Mouse (Mus musculus) small intestine, adult 2 months (tissue): ENCODE measurements around the gene Tmem132d. TPM values are rescaled to one million over a fixed set of nuclear protein-coding genes. Genes with fewer than 3 reads are reported as not detected.

Experiments used
- H3K27ac ChIP-seq: fragments of 200-500 bp; 2 replicates; pipeline ENCODE4 v1.5.1; 2012; ENCODE audit warnings: low read depth, low read length, control low read depth, inconsistent platforms; ENCODE audit not compliant: insufficient read depth
- H3K27me3 ChIP-seq: fragments of 200-500 bp; 2 replicates; pipeline ENCODE4 v1.6.1; 2012; ENCODE audit warnings: mild to moderate bottlenecking, moderate library complexity, low read length, inconsistent platforms; ENCODE audit not compliant: control insufficient read depth, insufficient read depth
- H3K36me3 ChIP-seq: fragments of 200-500 bp; 2 replicates; pipeline ENCODE4 v1.6.1; 2012; ENCODE audit warnings: mild to moderate bottlenecking, low read length, control low read depth, inconsistent platforms; ENCODE audit not compliant: control insufficient read depth, insufficient read depth
- H3K4me1 ChIP-seq: fragments of 200-500 bp; 2 replicates; pipeline ENCODE4 v1.6.1; 2012; ENCODE audit warnings: low read length, inconsistent platforms, mixed read lengths; ENCODE audit not compliant: control insufficient read depth, insufficient read depth, insufficient read length
- H3K4me3 ChIP-seq: fragments of 200-500 bp; 2 replicates; pipeline ENCODE4 v1.5.1; 2012; ENCODE audit warnings: low read depth, mild to moderate bottlenecking, control low read depth, inconsistent platforms, low read length, moderate library complexity
- CTCF ChIP-seq: fragments of 200-500 bp; IDR thresholded peaks from 2 replicates; pipeline ENCODE4 v1.5.1; 2012; ENCODE audit warnings: low read depth, mild to moderate bottlenecking, control low read depth, inconsistent platforms, low read length, moderate library complexity, mixed read lengths; ENCODE audit not compliant: insufficient replicate concordance, insufficient read length; ENCODE audit errors: extremely low read depth
- POLR2A ChIP-seq: fragments of 200-500 bp; IDR thresholded peaks from 2 replicates; pipeline ENCODE4 v1.6.1; 2012; ENCODE audit warnings: low read depth, mild to moderate bottlenecking, control low read depth, inconsistent platforms, low read length, moderate library complexity
- WGBS: fragments of 180-500 bp; shearing (Covaris S2); methylation state at CpG from one replicate; pipeline ENCODE4 v1.1.7; 2018; 5-methylcytosine and 5-hydroxymethylcytosine counted together
- polyA plus RNA-seq: library from polyadenylated mRNA; depleted of rRNA; stranded (reverse); fragments of >200 nt; gene quantifications from 2 replicates; pipeline ENCODE4 v1.2.3, GENCODE M21; 2012

The Tmem132d gene
- polyA plus RNA-seq, 1 experiment, result 0.15 TPM

- 86% methylated on average over 9 of the region's 9 CpGs for WGBS
- H3K4me1 ChIP-seq, result no peaks in the 10 kb centered on the region
- no peak overlapping the region for H3K4me3 ChIP-seq
- H3K36me3 ChIP-seq, result no peaks in the 10 kb centered on the region
- TF ChIP-seq POLR2A, result no peak
- no peak for TF ChIP-seq CTCF
- H3K27ac ChIP-seq, result no peak overlapping the region
- H3K27me3 ChIP-seq, result no peaks in the 10 kb centered on the region
Measured at GRCm38 (mm10) chr5:128407546-128407945, 25.3 kb downstream of the Tmem132d start.

DNA sequence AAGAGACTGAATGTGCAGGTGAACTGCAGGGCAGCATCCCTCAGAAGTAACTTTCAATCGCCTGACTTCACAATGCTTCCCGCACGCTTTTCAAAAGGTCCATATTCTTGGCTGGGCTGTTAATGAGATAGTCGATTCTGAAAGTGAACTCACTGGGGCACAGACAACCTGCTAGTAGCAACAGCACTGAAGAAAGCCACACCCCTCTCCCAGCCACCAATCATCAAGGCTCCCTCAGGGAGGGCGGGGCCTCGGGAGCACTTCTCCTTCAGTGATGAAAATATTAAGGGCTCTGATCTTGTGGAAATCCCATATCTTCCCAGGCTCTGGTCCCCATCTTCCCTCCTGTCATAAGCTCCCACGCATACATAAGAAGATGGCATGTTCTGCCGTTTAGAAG is 27.8 kb downstream of the Tmem132d start:
- no peaks in the 10 kb centered on the region for H3K36me3 ChIP-seq
- WGBS, result 92% methylated on average over 8 of the region's 8 CpGs
- no peak overlapping the region for H3K27ac ChIP-seq
- H3K27me3 ChIP-seq, result no peaks in the 10 kb centered on the region
- H3K4me3 ChIP-seq, result no peak overlapping the region
- TF ChIP-seq POLR2A (no peak), CTCF (no peak)
- no peaks in the 10 kb centered on the region for H3K4me1 ChIP-seq

- WGBS, result 89% methylated on average over 3 of the region's 3 CpGs
- no peaks in the 10 kb centered on the region for H3K4me1 ChIP-seq
- no peaks in the 10 kb centered on the region for H3K36me3 ChIP-seq
- no peak overlapping the region for H3K27ac ChIP-seq
- H3K27me3 ChIP-seq, result no peaks in the 10 kb centered on the region
- no peak for TF ChIP-seq CTCF
- no peak for TF ChIP-seq POLR2A
- H3K4me3 ChIP-seq, result no peak overlapping the region
Measured at GRCm38 (mm10) chr5:128404223-128404622, 28.7 kb downstream of the Tmem132d start.

- TF ChIP-seq CTCF (no peak), POLR2A (no peak)
- 72% methylated on average over 3 of the region's 3 CpGs for WGBS
- no peaks in the 10 kb centered on the region for H3K27me3 ChIP-seq
- no peak overlapping the region for H3K27ac ChIP-seq
- no peaks in the 10 kb centered on the region for H3K36me3 ChIP-seq
- H3K4me1 ChIP-seq, result no peaks in the 10 kb centered on the region
- no peak overlapping the region for H3K4me3 ChIP-seq
Measured at GRCm38 (mm10) chr5:128392372-128392771, 40.5 kb downstream of the Tmem132d start.

DNA sequence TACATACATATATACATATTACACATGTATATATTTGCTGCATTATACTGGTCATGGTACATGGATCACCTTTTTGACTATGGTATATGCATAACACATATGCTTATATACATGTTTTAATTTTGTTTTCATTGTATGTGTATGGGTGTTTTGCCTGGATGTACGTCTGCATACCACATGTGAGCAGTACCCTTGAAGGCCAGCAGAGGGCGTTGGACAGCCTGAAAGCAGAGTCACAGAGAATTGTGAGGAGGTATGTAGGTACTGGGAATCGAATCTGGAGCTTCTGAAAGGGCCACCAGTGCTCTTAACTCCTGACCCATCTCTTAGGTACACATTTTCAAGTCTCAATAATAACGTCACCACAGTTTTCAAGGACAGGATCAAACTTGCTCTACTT is 43.2 kb downstream of the Tmem132d start:
- Histone ChIP-seq H3K4me1 (no peaks in the 10 kb centered on the region), H3K27me3 (no peaks in the 10 kb centered on the region), H3K36me3 (no peaks in the 10 kb centered on the region), H3K4me3 (no peak overlapping the region), H3K27ac (no peak overlapping the region)
- 40% methylated on average over 4 of the region's 4 CpGs for WGBS
- TF ChIP-seq CTCF, result no peak
- TF ChIP-seq POLR2A, result no peak

- H3K27me3 ChIP-seq, result no peaks in the 10 kb centered on the region
- H3K36me3 ChIP-seq, result no peaks in the 10 kb centered on the region
- no peaks in the 10 kb centered on the region for H3K4me1 ChIP-seq
- H3K27ac ChIP-seq, result no peak overlapping the region
- TF ChIP-seq CTCF, result no peak
- no peak for TF ChIP-seq POLR2A
- H3K4me3 ChIP-seq, result no peak overlapping the region
- WGBS, result 69% methylated on average over 7 of the region's 7 CpGs
Measured at GRCm38 (mm10) chr5:128388358-128389141, 44.3 kb downstream of the Tmem132d start.

DNA sequence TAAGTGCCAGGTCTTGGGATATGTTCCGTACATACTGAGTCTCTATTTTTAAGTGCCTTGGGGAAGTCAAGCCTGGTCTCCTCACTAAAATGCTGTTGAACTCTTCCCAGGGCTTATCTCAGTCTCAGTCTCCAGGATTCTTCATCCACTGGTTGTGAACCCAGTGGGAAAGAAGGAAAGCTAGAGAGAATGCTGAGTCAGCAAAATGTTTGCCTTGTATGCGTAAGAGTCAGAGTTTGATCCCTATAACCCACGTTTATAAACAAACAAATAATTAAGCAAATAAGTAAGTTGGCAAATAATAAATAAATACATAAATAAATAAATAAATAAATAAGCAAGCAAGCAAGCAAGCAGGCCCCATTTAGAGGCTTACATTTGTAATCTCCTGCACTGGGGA is 63.1 kb downstream of the Tmem132d start:
- Histone ChIP-seq H3K4me1 (no peaks in the 10 kb centered on the region), H3K27me3 (no peaks in the 10 kb centered on the region), H3K4me3 (no peak overlapping the region), H3K36me3 (no peaks in the 10 kb centered on the region), H3K27ac (no peak overlapping the region)
- TF ChIP-seq POLR2A (no peak), CTCF (no peak)
- 84% methylated on average over 3 of the region's 3 CpGs for WGBS
